Mouse (Mus musculus) liver, embryonic 12.5 days (tissue): ENCODE measurements around the gene Efcab11. TPM values are rescaled to one million over a fixed set of nuclear protein-coding genes. Genes with fewer than 3 reads are reported as not detected.
A peak's percentile ranks its signal among the peaks of the same experiment; 100 is the strongest.

Source experiments
- ATAC-seq: fragments of 200-750 bp; cut with Nextera tagmentation; 2 replicates; pipeline ENCODE4 v1.8.0; 2017; ENCODE audit warnings: moderate number of reproducible peaks, mild to moderate bottlenecking, moderate library complexity
- H3K27ac ChIP-seq: fragments of 300-500 bp; sonication (generic); 2 replicates; pipeline ENCODE4 v1.5.1; 2016; ENCODE audit warnings: mild to moderate bottlenecking
- H3K27me3 ChIP-seq: fragments of 300-500 bp; sonication (generic); replicated peaks from 2 replicates; pipeline ENCODE4 v1.6.1; 2016; ENCODE audit warnings: mild to moderate bottlenecking, moderate library complexity
- H3K36me3 ChIP-seq: fragments of 300-500 bp; sonication (generic); 2 replicates; pipeline ENCODE4 v1.6.1; 2016; ENCODE audit warnings: mild to moderate bottlenecking, moderate library complexity
- H3K4me1 ChIP-seq: fragments of 300-500 bp; sonication (generic); 2 replicates; pipeline ENCODE4 v1.6.1; 2016
- H3K4me2 ChIP-seq: fragments of 300-500 bp; sonication (generic); 2 replicates; pipeline ENCODE4 v1.6.1; 2016; ENCODE audit warnings: mild to moderate bottlenecking, moderate library complexity
- H3K4me3 ChIP-seq: fragments of 300-500 bp; sonication (generic); 2 replicates; pipeline ENCODE4 v1.5.1; 2016; ENCODE audit warnings: mild to moderate bottlenecking, moderate library complexity
- H3K9ac ChIP-seq: fragments of 300-500 bp; sonication (generic); 2 replicates; pipeline ENCODE4 v1.6.1; 2016; ENCODE audit warnings: mild to moderate bottlenecking, moderate library complexity
- H3K9me3 ChIP-seq: fragments of 300-500 bp; sonication (generic); replicated peaks from 2 replicates; pipeline ENCODE4 v1.6.1; 2016; ENCODE audit warnings: mild to moderate bottlenecking, moderate library complexity
- WGBS: fragments of 180-500 bp; shearing (Covaris S2); methylation state at CpG from one replicate; pipeline ENCODE4 v1.1.7; 2016; ENCODE audit not compliant: insufficient replicate concordance; 5-methylcytosine and 5-hydroxymethylcytosine counted together
- polyA plus RNA-seq: library from polyadenylated mRNA; unstranded; fragments of >200 nt; fragmentation: Nextera tagmentation; extraction: Ambion mirVana; gene quantifications from 2 replicates; pipeline ENCODE4 v1.2.1, GENCODE M21; 2016

Gene Efcab11
- polyA plus RNA-seq, 1 experiment from 2014 or later = 5.5 TPM

DNA sequence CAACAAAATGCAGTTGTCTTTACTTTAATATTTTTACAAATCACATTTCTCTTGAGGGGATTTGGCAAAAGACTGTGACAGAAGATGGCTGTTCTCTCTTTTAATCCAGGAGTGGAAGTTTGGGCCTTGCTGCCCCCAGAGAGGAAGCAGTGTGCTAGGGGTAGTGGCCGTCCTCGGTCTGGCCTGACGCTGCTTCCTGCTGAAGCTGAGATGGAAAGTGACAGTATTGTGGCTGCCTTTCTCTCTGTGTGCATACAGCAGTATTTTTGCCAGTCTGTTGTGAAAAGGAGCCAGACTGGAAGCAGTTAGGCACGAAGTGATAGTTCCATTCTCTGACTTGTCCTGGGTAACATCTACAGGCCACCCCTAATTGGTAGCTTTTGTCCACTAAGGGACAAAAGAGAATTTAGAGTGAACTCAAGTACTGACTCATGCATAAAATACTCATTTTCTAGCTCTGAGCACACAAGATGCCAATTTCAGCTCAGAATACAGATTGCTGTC lies 18.7 kb upstream of the Efcab11 start:
- Histone ChIP-seq H3K36me3 (peaks cover 81% of the 10 kb centered on the region), H3K27ac (no peak overlapping the region), H3K9me3 (no peaks in the 10 kb centered on the region), H3K4me1 (no peaks in the 10 kb centered on the region; the same call in 1 of the 2 replicates), H3K27me3 (no peaks in the 10 kb centered on the region), H3K9ac (no peak overlapping the region), H3K4me3 (no peak overlapping the region), H3K4me2 (no peak overlapping the region)
- 64% methylated on average over 4 of the region's 4 CpGs for WGBS
- ATAC-seq = no peak

DNA sequence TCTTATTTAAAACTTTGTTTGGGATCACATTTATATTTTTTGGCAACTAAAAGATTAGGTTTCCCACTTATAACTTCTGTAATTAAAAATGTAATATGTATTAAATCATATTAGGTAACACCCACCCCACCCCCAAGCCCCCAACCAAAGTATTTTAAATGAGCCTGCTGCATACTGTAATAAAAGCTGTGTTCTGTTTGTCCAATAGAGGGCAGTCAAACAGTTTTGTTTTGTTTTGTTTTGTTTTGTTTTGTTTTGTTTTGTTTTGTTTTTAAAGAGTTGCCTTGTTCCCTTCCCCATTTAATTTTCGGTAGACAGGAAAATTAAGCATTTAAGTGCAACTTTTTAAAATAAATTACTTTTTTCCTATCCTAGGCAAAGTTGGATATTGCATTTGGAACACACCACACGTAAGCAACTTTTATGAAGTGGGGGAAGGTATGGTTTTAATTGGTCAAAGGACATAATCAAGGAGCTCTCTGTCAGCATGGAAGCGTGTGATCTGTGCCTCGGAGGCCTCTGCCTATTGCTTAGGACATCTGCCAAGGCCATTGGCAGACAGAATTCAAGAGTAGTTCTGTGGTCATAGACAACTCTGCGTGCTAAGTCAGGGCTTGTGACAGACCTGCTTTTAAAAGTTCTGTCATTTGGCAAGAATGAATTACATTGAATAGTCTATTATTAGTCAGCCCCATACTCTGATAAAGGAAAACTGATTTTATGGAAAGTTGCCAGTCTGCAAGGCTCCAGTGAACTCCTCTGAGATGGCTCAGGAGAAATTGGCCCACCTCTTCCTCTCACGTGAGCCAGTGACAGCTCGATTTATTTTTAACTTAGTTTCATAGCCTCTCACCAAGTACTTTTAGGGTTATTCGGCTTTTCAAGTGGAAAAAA lies 18.0 kb upstream of the Efcab11 start:
- H3K4me3 ChIP-seq = no peak overlapping the region
- peaks cover 80% of the 10 kb centered on the region for H3K36me3 ChIP-seq
- H3K4me1 ChIP-seq = no peaks in the 10 kb centered on the region; the same call in 1 of the 2 replicates
- ATAC-seq = no peak
- no peaks in the 10 kb centered on the region for H3K9me3 ChIP-seq
- no peaks in the 10 kb centered on the region for H3K27me3 ChIP-seq
- no peak overlapping the region for H3K4me2 ChIP-seq
- 72% methylated on average over 8 of the region's 8 CpGs for WGBS
- no peak overlapping the region for H3K9ac ChIP-seq
- no peak overlapping the region for H3K27ac ChIP-seq

DNA sequence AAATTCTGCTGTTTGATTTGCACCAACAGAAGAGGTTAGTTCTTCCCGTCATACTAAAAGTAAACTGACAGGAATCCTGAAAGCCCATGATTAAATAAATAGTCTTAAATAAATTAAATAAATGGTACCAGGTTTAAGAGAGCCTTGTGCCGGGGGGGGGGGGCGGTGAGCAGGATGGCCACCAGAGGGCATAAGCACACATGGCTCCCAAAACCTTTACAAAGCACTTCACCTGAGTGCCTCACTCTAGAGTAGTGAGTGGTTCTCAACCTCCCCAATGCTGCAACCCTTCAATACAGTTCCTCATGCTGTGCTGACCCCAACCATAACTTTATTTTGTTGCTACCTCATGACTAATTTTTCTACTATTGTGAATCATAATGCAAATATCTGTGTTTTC lies 15.8 kb upstream of the Efcab11 start:
- ATAC-seq = no peak
- H3K4me2 ChIP-seq = no peak overlapping the region
- H3K27me3 ChIP-seq = no peaks in the 10 kb centered on the region
- H3K36me3 ChIP-seq = peaks cover 78% of the 10 kb centered on the region
- H3K4me1 ChIP-seq = no peaks in the 10 kb centered on the region; the same call in 1 of the 2 replicates
- H3K4me3 ChIP-seq = no peak overlapping the region
- no peak overlapping the region for H3K9ac ChIP-seq
- WGBS = 36% methylated on average over 3 of the region's 3 CpGs
- H3K27ac ChIP-seq = no peak overlapping the region
- H3K9me3 ChIP-seq = no peaks in the 10 kb centered on the region

DNA sequence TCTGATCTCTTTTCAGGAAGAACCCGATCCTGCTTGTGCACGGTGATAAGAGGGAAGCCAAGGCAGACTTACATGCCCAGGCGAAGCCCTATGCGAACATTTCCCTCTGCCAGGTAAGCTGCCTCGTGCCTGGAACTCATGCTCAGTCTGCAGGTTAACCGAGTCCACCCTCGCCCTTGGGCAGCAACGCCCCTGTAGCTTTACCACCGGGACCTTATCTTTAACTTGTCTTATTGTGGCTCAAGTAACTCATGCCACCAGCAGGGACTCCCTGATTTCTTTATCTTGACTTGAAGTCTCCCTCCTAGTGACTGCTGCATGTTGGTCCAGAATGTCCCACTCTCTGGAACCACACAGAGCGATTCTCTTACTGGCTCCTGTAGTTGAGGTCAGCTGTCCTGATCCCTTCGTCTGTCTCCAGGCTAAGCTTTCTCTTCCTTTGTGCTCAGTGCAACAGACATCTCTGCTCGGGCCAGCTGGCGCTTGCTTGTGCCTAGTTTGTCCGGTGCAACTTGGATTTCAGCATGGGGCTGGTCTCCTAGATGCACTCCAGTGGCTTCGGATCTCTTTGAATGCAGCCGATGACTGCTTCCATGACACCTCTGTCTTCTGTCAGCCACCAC lies 14.1 kb upstream of the Efcab11 start:
- no peak for ATAC-seq
- H3K9me3 ChIP-seq = no peaks in the 10 kb centered on the region
- H3K4me3 ChIP-seq = no peak overlapping the region
- H3K27me3 ChIP-seq = no peaks in the 10 kb centered on the region
- H3K36me3 ChIP-seq = peaks cover 78% of the 10 kb centered on the region
- H3K9ac ChIP-seq = no peak overlapping the region
- no peak overlapping the region for H3K27ac ChIP-seq
- H3K4me2 ChIP-seq = no peak overlapping the region
- no peaks in the 10 kb centered on the region; the same call in 1 of the 2 replicates for H3K4me1 ChIP-seq
- 68% methylated on average over 16 of the region's 16 CpGs for WGBS

DNA sequence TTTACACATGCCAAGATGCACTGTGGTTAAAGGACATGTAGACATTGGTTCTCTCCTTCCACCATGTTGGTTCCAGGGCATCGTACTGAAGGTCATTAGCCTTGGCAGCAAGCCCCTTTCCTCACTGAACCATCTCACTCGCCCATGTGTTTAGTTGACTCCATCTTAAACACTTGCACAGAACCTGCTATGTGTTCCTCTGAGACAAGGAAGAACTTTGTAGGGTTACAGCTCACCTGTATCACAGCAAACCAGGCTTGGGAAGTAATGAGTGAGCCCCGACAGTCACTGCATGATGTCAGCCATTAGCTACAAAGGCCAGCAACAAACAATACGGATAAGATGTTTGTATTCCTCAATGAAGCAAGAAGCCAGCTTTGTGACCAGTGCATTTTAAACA lies 13.6 kb upstream of the Efcab11 start:
- no peaks in the 10 kb centered on the region for H3K9me3 ChIP-seq
- WGBS = 74% methylated on average over 4 of the region's 4 CpGs
- H3K27me3 ChIP-seq = no peaks in the 10 kb centered on the region
- no peak overlapping the region for H3K4me2 ChIP-seq
- peaks cover 81% of the 10 kb centered on the region for H3K36me3 ChIP-seq
- no peak overlapping the region for H3K9ac ChIP-seq
- H3K27ac ChIP-seq = no peak overlapping the region
- no peak for ATAC-seq
- H3K4me3 ChIP-seq = no peak overlapping the region
- no peaks in the 10 kb centered on the region; the same call in 1 of the 2 replicates for H3K4me1 ChIP-seq

DNA sequence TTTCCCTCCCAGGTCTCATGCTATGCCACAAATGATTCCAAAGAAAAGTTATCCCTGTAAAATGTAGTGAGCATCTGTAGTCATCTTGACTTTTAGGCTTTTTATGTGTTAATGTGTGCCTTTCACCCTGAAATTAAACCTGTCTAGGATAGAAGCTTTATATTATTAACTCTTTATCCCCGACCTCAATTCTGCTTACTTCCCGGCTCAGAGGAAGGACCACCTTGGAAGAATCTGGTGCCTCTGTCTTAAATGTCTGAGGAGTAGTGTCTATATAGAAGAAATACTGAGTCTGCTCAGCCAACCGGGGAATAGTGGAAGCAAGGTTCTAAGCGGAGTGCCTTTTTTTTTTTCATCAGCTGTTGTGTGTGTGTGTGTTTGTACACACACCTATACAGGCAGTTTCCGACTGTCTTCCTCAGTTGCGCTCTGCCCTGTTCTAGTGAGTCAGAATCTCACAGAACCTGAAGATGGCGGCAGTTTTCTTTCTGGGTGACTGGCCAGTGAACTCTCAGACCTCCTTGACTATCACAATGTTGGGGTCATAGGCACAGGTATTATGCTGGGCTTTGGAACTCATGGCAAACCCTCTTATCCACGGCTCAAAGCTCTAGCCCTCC lies 1.2 kb upstream of the Efcab11 start:
- H3K4me1 ChIP-seq = peaks cover 33% of the 10 kb centered on the region
- H3K4me3 ChIP-seq = peak overlapping the region; percentile 77
- peak overlapping the region; percentile 90 for H3K27ac ChIP-seq
- 53% methylated on average over 8 of the region's 8 CpGs for WGBS
- H3K4me2 ChIP-seq = peak overlapping the region; percentile 92
- no peak for ATAC-seq
- no peaks in the 10 kb centered on the region for H3K9me3 ChIP-seq
- H3K27me3 ChIP-seq = no peaks in the 10 kb centered on the region
- H3K9ac ChIP-seq = peak overlapping the region; percentile 86
- H3K36me3 ChIP-seq = peaks cover 15% of the 10 kb centered on the region

DNA sequence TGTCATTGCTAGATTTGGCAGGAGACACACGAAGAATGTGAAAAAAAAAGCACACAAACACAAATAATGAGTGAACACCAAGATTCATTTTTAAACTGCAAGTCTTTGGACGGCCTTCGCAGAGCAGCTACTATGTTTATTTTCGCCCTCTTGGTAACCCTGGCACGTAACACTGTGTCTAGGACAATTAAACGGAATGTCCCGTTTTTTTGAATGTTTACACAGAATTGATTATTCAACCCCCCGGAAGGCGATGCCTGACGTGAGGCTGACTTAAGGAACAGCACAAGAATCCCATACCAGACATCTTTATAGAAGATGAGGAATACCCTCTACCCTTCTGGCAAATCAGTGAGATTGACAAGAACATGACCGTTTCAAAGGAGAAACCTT lies 530 bp downstream of the Efcab11 start:
- H3K4me1 ChIP-seq = peaks cover 33% of the 10 kb centered on the region
- H3K27me3 ChIP-seq = no peaks in the 10 kb centered on the region
- no peaks in the 10 kb centered on the region for H3K9me3 ChIP-seq
- H3K36me3 ChIP-seq = peaks cover 8% of the 10 kb centered on the region
- peak overlapping the region; percentile 92 for H3K4me2 ChIP-seq
- ATAC-seq = no peak
- peak overlapping the region; percentile 86 for H3K9ac ChIP-seq
- peak overlapping the region; percentile 90 for H3K27ac ChIP-seq
- peak overlapping the region; percentile 77 for H3K4me3 ChIP-seq
- WGBS = under 1% methylated on average over 11 of the region's 11 CpGs

DNA sequence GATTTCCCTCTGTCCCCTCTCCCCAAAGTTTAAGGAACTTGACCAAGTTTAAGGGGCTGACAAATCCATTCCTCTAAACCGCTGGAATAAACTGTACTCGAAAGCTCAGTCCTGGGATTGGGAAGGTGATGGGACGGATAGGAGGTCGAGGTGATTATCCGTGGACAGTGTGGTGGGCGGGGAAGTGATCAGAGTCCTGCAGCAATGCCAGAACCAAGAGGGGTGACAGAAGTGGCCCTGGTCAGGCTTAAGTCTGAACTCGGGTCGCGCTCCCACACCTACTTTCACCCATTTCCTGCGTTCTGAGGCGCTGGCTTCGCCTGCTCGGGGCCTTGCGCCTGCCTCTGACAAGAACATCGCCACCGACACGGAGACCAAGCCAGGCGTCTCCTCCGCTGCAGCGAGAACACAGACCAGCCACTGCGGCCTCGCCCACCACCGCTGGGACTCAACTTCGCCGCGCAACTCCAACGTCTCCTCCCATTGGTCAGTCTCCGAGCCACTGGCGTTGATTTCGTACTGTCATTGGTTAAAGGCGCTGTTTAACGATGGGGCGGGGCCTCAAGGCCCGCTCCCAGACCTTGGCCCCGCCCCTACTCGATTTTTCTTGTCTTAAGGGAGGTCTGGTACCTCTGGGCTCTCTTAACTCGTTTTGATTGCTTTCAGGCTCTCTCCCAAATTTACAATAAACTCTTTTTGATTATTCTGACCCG lies 1.1 kb downstream of the Efcab11 start:
- Histone ChIP-seq H3K4me1 (peaks cover 33% of the 10 kb centered on the region), H3K4me2 (peak overlapping the region; percentile 92), H3K27ac (peak overlapping the region; percentile 90), H3K9ac (peak overlapping the region; percentile 86), H3K4me3 (peak overlapping the region; percentile 77), H3K36me3 (peaks cover 6% of the 10 kb centered on the region), H3K9me3 (no peaks in the 10 kb centered on the region), H3K27me3 (no peaks in the 10 kb centered on the region)
- WGBS = under 1% methylated on average over 38 of the region's 38 CpGs
- peak; percentile 91 for ATAC-seq

DNA sequence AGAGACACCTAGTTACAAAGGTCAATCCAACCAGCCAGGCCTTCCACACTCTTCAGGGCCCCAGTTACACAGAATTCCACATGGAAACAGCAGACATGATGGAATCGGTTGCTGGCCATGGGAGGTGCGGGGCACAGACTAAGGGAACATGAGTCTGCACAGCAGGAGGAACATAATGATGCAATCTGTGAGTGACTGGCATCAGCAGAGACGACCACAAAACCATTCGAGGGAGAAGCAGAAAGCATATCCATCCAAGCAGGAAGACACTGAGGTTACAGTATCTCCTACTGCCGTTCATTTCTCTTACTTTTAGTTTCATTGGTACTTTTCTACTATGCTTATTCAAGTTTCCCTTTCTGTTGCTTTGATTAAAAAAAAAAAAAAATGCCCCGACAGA lies 9.6 kb downstream of the Efcab11 start:
- H3K9me3 ChIP-seq = no peaks in the 10 kb centered on the region
- peaks cover 14% of the 10 kb centered on the region for H3K4me1 ChIP-seq
- ATAC-seq = no peak
- H3K27me3 ChIP-seq = no peaks in the 10 kb centered on the region
- no peak overlapping the region for H3K9ac ChIP-seq
- no peak overlapping the region for H3K27ac ChIP-seq
- no peak overlapping the region for H3K4me2 ChIP-seq
- no peak overlapping the region for H3K4me3 ChIP-seq
- H3K36me3 ChIP-seq = no peaks in the 10 kb centered on the region
- 34% methylated on average over 6 of the region's 6 CpGs for WGBS

DNA sequence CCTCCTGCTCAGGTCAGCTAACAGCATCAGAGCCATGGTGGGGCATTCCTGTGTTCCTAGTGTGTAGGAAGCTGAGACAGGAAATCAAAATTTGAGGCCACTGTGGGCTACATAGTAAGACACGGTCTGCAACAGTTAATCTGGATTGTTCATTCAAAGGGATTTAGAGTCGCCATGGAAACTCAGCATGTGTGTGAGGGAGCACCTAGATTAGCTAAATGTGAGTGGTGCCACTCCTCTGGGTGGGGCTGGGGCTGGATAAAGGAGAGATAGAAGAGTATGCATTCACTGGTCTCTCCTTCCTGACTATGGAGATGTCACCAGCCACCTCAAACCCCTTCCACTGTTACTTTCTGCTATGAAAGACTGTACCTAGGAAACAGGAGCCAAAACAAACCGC lies 10.8 kb downstream of the Efcab11 start:
- 40% methylated on average over 3 of the region's 3 CpGs for WGBS

DNA sequence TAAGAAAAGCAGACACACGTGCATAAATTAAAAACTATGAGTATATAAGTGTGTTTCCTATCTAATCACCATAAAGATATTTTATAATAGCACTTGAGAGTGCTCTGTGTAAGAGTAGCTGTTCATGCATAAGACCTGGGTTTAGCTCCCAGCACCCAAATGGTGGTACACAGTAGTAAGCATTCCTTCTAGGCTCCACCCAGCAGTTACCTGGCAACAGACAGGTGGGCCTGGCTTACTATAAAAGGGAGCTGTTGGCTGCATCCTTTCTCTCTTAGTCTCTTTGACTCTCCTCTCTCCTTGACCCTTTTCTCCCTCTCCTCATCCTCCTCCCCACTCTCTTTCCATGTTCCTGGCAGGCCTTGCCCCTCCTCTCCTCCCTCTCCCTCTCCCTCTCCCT lies 15.4 kb downstream of the Efcab11 start:
- no peaks in the 10 kb centered on the region for H3K36me3 ChIP-seq
- WGBS = 76% methylated on average over 1 of the region's 1 CpGs
- ATAC-seq = no peak
- H3K4me3 ChIP-seq = no peak overlapping the region
- no peak overlapping the region for H3K4me2 ChIP-seq
- H3K27me3 ChIP-seq = no peaks in the 10 kb centered on the region
- no peak overlapping the region for H3K9ac ChIP-seq
- no peaks in the 10 kb centered on the region for H3K9me3 ChIP-seq
- no peak overlapping the region for H3K27ac ChIP-seq
- peaks cover 6% of the 10 kb centered on the region; the same call in 1 of the 2 replicates for H3K4me1 ChIP-seq

More for the DNA sequence above, 10.8 kb downstream of the Efcab11 start:
- ATAC-seq = peak; percentile 82
- no peaks in the 10 kb centered on the region for H3K27me3 ChIP-seq
- H3K4me3 ChIP-seq = no peak overlapping the region
- peaks cover 14% of the 10 kb centered on the region for H3K4me1 ChIP-seq
- no peaks in the 10 kb centered on the region for H3K9me3 ChIP-seq
- H3K9ac ChIP-seq = no peak overlapping the region
- no peak overlapping the region for H3K27ac ChIP-seq
- no peak overlapping the region for H3K4me2 ChIP-seq
- H3K36me3 ChIP-seq = no peaks in the 10 kb centered on the region
